Comparison of ENCODE assay signal across 10 mouse cellular contexts in the genomic region with DNA sequence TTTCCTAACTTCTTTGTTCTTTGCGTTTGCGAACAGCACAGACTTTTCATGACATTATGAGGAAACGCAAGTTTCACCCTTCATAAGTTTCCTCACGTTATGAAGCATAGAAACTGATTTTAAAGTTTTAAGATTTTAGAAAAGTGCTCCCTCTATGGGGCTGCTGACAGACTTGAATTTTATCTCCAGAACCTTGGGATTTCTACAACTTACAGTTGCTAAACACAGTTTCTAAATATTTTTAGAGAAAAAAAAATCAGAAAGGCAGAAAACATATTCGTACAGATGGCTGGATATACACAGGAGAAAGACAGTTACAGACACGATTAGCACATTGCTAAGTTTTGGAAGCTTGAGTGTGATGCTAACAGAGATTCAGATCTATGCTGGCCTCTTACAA. TPM values are rescaled to one million over a fixed set of nuclear protein-coding genes. Genes with fewer than 3 reads are reported as not detected.
DNase-seq lines count a peak whose midpoint lies in the region; ATAC-seq lines count a peak whose summit lies in the region.
"Had no signal": no experiment of that assay in that cellular context is flagged by ENCODE, and none has a peak within 500 bp of the region (broad histone marks: within the 10 kb centered on the region; RNA-seq: fewer than 3 reads in every experiment).

No protein-coding gene starts in this region.

- H3K36me3 ChIP-seq in kidney, embryonic 15.5 days = no peaks in the 10 kb centered on the region
- H3K36me3 ChIP-seq in embryonic facial prominence, embryonic 10.5 days (replicated peaks) = no peaks in the 10 kb centered on the region
- no peaks in the 10 kb centered on the region for H3K36me3 ChIP-seq in hindbrain, embryonic 15.5 days
- H3K36me3 ChIP-seq in midbrain, embryonic 15.5 days (replicated peaks) = no peaks in the 10 kb centered on the region
- H3K36me3 ChIP-seq: G1E had no signal

- 0 out of 2 replicates have a peak, but pooled peaks cover 4% of the 10 kb centered on the region for H3K4me1 ChIP-seq in kidney, embryonic 15.5 days
- H3K4me1 ChIP-seq in embryonic facial prominence, embryonic 10.5 days = peaks cover 6% of the 10 kb centered on the region; the same call in 1 of the 2 replicates
- peaks cover 8% of the 10 kb centered on the region; the same call in 1 of the 2 replicates for H3K4me1 ChIP-seq in hindbrain, embryonic 15.5 days (replicated peaks)
- no peaks in the 10 kb centered on the region for H3K4me1 ChIP-seq in midbrain, embryonic 15.5 days

- H3K9me3 ChIP-seq in kidney, embryonic 15.5 days (replicated peaks) = no peaks in the 10 kb centered on the region
- no peaks in the 10 kb centered on the region for H3K9me3 ChIP-seq in embryonic facial prominence, embryonic 10.5 days
- no peaks in the 10 kb centered on the region for H3K9me3 ChIP-seq in hindbrain, embryonic 15.5 days
- H3K9me3 ChIP-seq in midbrain, embryonic 15.5 days = no peaks in the 10 kb centered on the region
- H3K9me3 ChIP-seq: G1E had no signal

- WGBS in kidney, embryonic 15.5 days = 48% methylated on average over 6 of the region's 6 CpGs
- WGBS in embryonic facial prominence, embryonic 10.5 days = 54% methylated on average over 6 of the region's 6 CpGs
- 62% methylated on average over 6 of the region's 6 CpGs for WGBS in hindbrain, embryonic 15.5 days
- WGBS in midbrain, embryonic 15.5 days = 58% methylated on average over 6 of the region's 6 CpGs

- DNase-seq in kidney, postnatal 36 days = no peak
- DNase-seq in embryonic facial prominence, embryonic 10.5 days (ENCODE audit: low spot score) = no peak
- no peak for DNase-seq in cerebellum, adult 18-20 months
- no peak for DNase-seq in layer of hippocampus, postnatal 10 days (ENCODE audit: low spot score in 2 of 2)

- 0 out of 2 replicates have a peak overlapping the region, but pooled peaks have one; percentile 51 for H3K9ac ChIP-seq in kidney, embryonic 15.5 days
- no peak overlapping the region for H3K9ac ChIP-seq in hindbrain, embryonic 15.5 days
- no peak overlapping the region for H3K9ac ChIP-seq in midbrain, embryonic 15.5 days

- no peak for ATAC-seq in kidney, embryonic 15.5 days (replicated peaks; ENCODE audit: low FRiP score)
- no peak for ATAC-seq in hindbrain, embryonic 15.5 days (ENCODE audit: low FRiP score, low read depth)
- no peak for ATAC-seq in midbrain, embryonic 15.5 days (replicated peaks)
- ATAC-seq in granulocyte monocyte progenitor cell, adult 5-6 weeks (replicated peaks; ENCODE audit: poor library complexity, severe bottlenecking) = no peak

- H3K27ac ChIP-seq in kidney, embryonic 15.5 days = no peak overlapping the region
- H3K27ac ChIP-seq in embryonic facial prominence, embryonic 10.5 days (replicated peaks) = peak overlapping the region; percentile 88
- no peak overlapping the region for H3K27ac ChIP-seq in hindbrain, embryonic 15.5 days (replicated peaks)
- H3K27ac ChIP-seq in midbrain, embryonic 15.5 days = no peak overlapping the region

- H3K4me3 ChIP-seq in kidney, embryonic 15.5 days (replicated peaks) = peak overlapping the region; percentile 46
- H3K4me3 ChIP-seq in embryonic facial prominence, embryonic 10.5 days = peak overlapping the region; percentile 60
- peak overlapping the region; percentile 40 for H3K4me3 ChIP-seq in hindbrain, embryonic 15.5 days
- peak overlapping the region; percentile 39 for H3K4me3 ChIP-seq in midbrain, embryonic 15.5 days

- H3K4me2 ChIP-seq in kidney, embryonic 15.5 days = peak overlapping the region; percentile 54
- H3K4me2 ChIP-seq in hindbrain, embryonic 15.5 days = peak overlapping the region; percentile 59
- peak overlapping the region; percentile 51 for H3K4me2 ChIP-seq in midbrain, embryonic 15.5 days

- H3K27me3 ChIP-seq in kidney, embryonic 15.5 days = no peaks in the 10 kb centered on the region
- H3K27me3 ChIP-seq in embryonic facial prominence, embryonic 10.5 days (replicated peaks; ENCODE audit: low read depth, poor library complexity, severe bottlenecking) = no peaks in the 10 kb centered on the region
- H3K27me3 ChIP-seq in hindbrain, embryonic 15.5 days = no peaks in the 10 kb centered on the region
- H3K27me3 ChIP-seq in midbrain, embryonic 15.5 days (replicated peaks) = no peaks in the 10 kb centered on the region

RNA-seq across cellular contexts. Expression of gene Col5a2, which starts 1.6 kb away (rescaled TPM):
- polyA plus RNA-seq in kidney, embryonic 15.5 days (2015; fragmentation: Nextera tagmentation; extraction: Ambion mirVana) = 42.6 and 47.9 TPM in 2 replicates
- polyA plus RNA-seq in embryonic facial prominence, embryonic 10.5 days (2016; fragmentation: Nextera tagmentation; extraction: Ambion mirVana) = 21.7 and 26.0 TPM in 2 replicates
- 11.7 and 13.3 TPM in 2 replicates for polyA plus RNA-seq in hindbrain, embryonic 15.5 days (2015; fragmentation: Nextera tagmentation; extraction: Ambion mirVana)
- polyA plus RNA-seq in midbrain, embryonic 15.5 days (2015; fragmentation: Nextera tagmentation; extraction: Ambion mirVana) = 11.7 and 12.7 TPM in 2 replicates
- not detected in 2 replicates for total RNA-seq in granulocyte monocyte progenitor cell, adult 5-6 weeks (2014; fragmentation: Nextera tagmentation)
- not detected in 2 replicates for total RNA-seq in granulocyte monocyte progenitor cell, adult 5-6 weeks (2017)
- total RNA-seq in layer of hippocampus, postnatal 10 days (2021) = 10 to 100 TPM; 13.5 to 13.6 TPM
- total RNA-seq: common myeloid progenitor, adult 5-6 weeks had no signal
- polyA plus RNA-seq: G1E had no signal
